Mouse (Mus musculus) MEL (cell line): ENCODE measurements around the gene 4931417E11Rik.

Experiments used
- CTCF ChIP-seq, 3 experiments: IDR thresholded peaks in 2 of 3; conservative IDR thresholded peaks in 1 of 3; 2 replicates each; pipeline ENCODE4 v1.5.1; 2011 to 2012; ENCODE audit warnings: low read length in 3 of 3, low read depth in 2 of 3, mild to moderate bottlenecking in 2 of 3, improper control_type of control experiment in 1 of 3, inconsistent platforms in 1 of 3, mixed read lengths in 1 of 3, moderate library complexity in 1 of 3; ENCODE audit not compliant: control insufficient read depth in 1 of 3, insufficient read depth in 1 of 3, poor library complexity in 1 of 3, severe bottlenecking in 1 of 3
- ELF1 ChIP-seq: IDR thresholded peaks from 2 replicates; pipeline ENCODE4 v1.6.1; 2014; ENCODE audit warnings: low read depth, mild to moderate bottlenecking, inconsistent platforms, low read length, improper control_type of control experiment, moderate library complexity
- ETS1 ChIP-seq: IDR thresholded peaks from 2 replicates; pipeline ENCODE4 v1.6.1; 2012; ENCODE audit warnings: low read depth, mild to moderate bottlenecking, inconsistent platforms, low read length, improper control_type of control experiment, moderate library complexity
- GABPA ChIP-seq: IDR thresholded peaks from 2 replicates; pipeline ENCODE4 v1.6.1; 2012; ENCODE audit warnings: low read depth, mild to moderate bottlenecking, inconsistent platforms, low read length, improper control_type of control experiment, moderate library complexity
- MAFK ChIP-seq: IDR thresholded peaks from 2 replicates; pipeline ENCODE4 v1.6.1; 2011; ENCODE audit warnings: low read depth, mild to moderate bottlenecking, low read length, improper control_type of control experiment, borderline replicate concordance
- POLR2A ChIP-seq, 2 experiments: IDR thresholded peaks; 2 replicates each; pipeline ENCODE4 v1.6.1; 2011 to 2012; ENCODE audit warnings: low read length in 2 of 2, mild to moderate bottlenecking in 2 of 2, control low read depth in 1 of 2, improper control_type of control experiment in 1 of 2, low read depth in 1 of 2, moderate library complexity in 1 of 2; ENCODE audit not compliant: control insufficient read depth in 1 of 2, insufficient read depth in 1 of 2, poor library complexity in 1 of 2
- TBP ChIP-seq: IDR thresholded peaks from 2 replicates; pipeline ENCODE4 v1.8.0; 2011; ENCODE audit warnings: low read depth, low read length, improper control_type of control experiment
- ZMIZ1 ChIP-seq: IDR thresholded peaks from 2 replicates; pipeline ENCODE4 v1.6.1; 2012; ENCODE audit warnings: low read depth, mild to moderate bottlenecking, inconsistent platforms, low read length, improper control_type of control experiment, moderate library complexity

- TF ChIP-seq CTCF (IDR thresholded peaks at IDR 0.05 in 2 of 3, conservative IDR thresholded peaks at IDR 0.05 in 1 of 3; ENCODE audit: control insufficient read depth in 1 of 3, insufficient read depth in 1 of 3, low read depth in 2 of 3, low read length in 3 of 3, poor library complexity in 1 of 3, severe bottlenecking in 1 of 3) (no peak), ZMIZ1 (no peak), POLR2A (IDR thresholded peaks at IDR 0.05; ENCODE audit: control insufficient read depth in 1 of 2, insufficient read depth in 1 of 2, low read depth in 1 of 2, low read length in 2 of 2, poor library complexity in 1 of 2) (no peak), ELF1 (no peak), GABPA (no peak), MAFK (no peak), TBP (no peak), ETS1 (no peak)
Observed at GRCm38 (mm10) chr6:73485616-73486015, 16.1 kb upstream of the 4931417E11Rik start.
